Mouse (Mus musculus) left cerebral cortex, adult 6 months (tissue): Measurements from ENCODE around the gene Mob1b. TPM values are rescaled to one million over a fixed set of nuclear protein-coding genes. Genes with fewer than 3 reads are reported as not detected.

ENCODE experiments used
- long read RNA-seq, 2 experiments: library from polyadenylated mRNA; unstranded; transcript quantifications; one replicate each; pipeline ENCODE4 v2.0.0; 2019 to 2020
- polyA plus RNA-seq: library from polyadenylated mRNA; unstranded; fragments of <200 nt; fragmentation: Nextera tagmentation; gene quantifications from 2 replicates; pipeline ENCODE4 v1.2.3, GENCODE M21; 2021

Mob1b gene
- 5.0 and 6.4 TPM in 2 replicates for polyA plus RNA-seq
- long read RNA-seq, experiment 1, transcript Mob1b-201 (6 exons, 2,705 nt), result major isoform, 32 of 52 reads
- long read RNA-seq, experiment 1, partial matches to known transcripts, result 2 of 52 reads
- long read RNA-seq, experiment 1, other reads (novel, unspliced or antisense), result 18 of 52 reads
- long read RNA-seq, experiment 2, transcript Mob1b-201 (6 exons, 2,705 nt), result major isoform, 5 of 12 reads
- long read RNA-seq, experiment 2, partial matches to known transcripts, result 1 of 12 reads
- long read RNA-seq, experiment 2, other reads (novel, unspliced or antisense), result 6 of 12 reads

GRCm38 (mm10) chr5:88720116-88721002, at the start of gene Mob1b:
Gene Mob1b, plus strand, starts transcription at chr5:88720855.

GRCm38 (mm10) chr5:88675443-88676387, 44.9 kb upstream of the Mob1b start, which contains the start of gene Grsf1:
Gene Grsf1, minus strand, starts transcription at chr5:88676171.

GRCm38 (mm10) chr5:88764987-88765481, 44.4 kb downstream of the Mob1b start, which contains the start of gene Dck:
Gene Dck, plus strand, starts transcription at chr5:88764996.

Other genes starting within 250 kb of the Mob1b start
- gene Enam, start 232.9 kb upstream of the Mob1b start, polyA plus RNA-seq, result not detected in 2 replicates
- gene Jchain, start 193.0 kb upstream of the Mob1b start, polyA plus RNA-seq, result 0.23 and 1.2 TPM in 2 replicates
- gene Utp3, start 166.4 kb upstream of the Mob1b start, polyA plus RNA-seq, result 33.1 and 38.3 TPM in 2 replicates
- 64.8 and 73.9 TPM in 2 replicates for gene Rufy3, start 155.8 kb upstream of the Mob1b start, polyA plus RNA-seq
- gene Grsf1, start 44.7 kb upstream of the Mob1b start, polyA plus RNA-seq, result 61.9 and 93.0 TPM in 2 replicates
- 17.3 and 20.7 TPM in 2 replicates for gene Dck, start 44.1 kb downstream of the Mob1b start, polyA plus RNA-seq
- 23.0 and 44.5 TPM in 2 replicates for gene Slc4a4, start 166.0 kb downstream of the Mob1b start, polyA plus RNA-seq